Mouse (Mus musculus) heart, adult 2 months (tissue): Measurements from ENCODE around the gene Gm37240.

ENCODE experiments used
- CTCF ChIP-seq: fragments of 200-600 bp; IDR thresholded peaks from 2 replicates; pipeline ENCODE4 v1.8.1; 2022; ENCODE audit warnings: antibody characterized with exemption, mild to moderate bottlenecking, moderate library complexity
- EP300 ChIP-seq: fragments of 200-500 bp; IDR thresholded peaks from 2 replicates; pipeline ENCODE4 v1.6.1; 2011; ENCODE audit warnings: low read depth, low read length, control low read depth; ENCODE audit not compliant: insufficient read depth
- POLR2A ChIP-seq: fragments of 200-500 bp; IDR thresholded peaks from 2 replicates; pipeline ENCODE4 v1.6.1; 2011; ENCODE audit warnings: mild to moderate bottlenecking, low read depth, low read length, control low read depth; ENCODE audit not compliant: insufficient read depth

- TF ChIP-seq CTCF (no peak), POLR2A (no peak), EP300 (no peak)
Measured at GRCm38 (mm10) chr3:85820839-85821548, 66.3 kb downstream of the Gm37240 start.
